Mouse (Mus musculus) heart, embryonic 10.5 days (tissue): Measurements from ENCODE around the gene Gm12166. TPM values are rescaled to one million over a fixed set of nuclear protein-coding genes. Genes with fewer than 3 reads are reported as not detected.

Experiments used
- microRNA-seq: library from miRNA; unstranded; fragments of <30 nt; microRNA quantifications from one replicate; pipeline ENCODE4, GENCODE M21; 2017
- polyA plus RNA-seq: library from polyadenylated mRNA; unstranded; fragments of >200 nt; fragmentation: Nextera tagmentation; extraction: Ambion mirVana; gene quantifications from 2 replicates; pipeline ENCODE4 v1.2.1, GENCODE M21; 2016

The Gm12166 gene
- polyA plus RNA-seq, 1 experiment from 2014 or later = 4.5 TPM

Small RNA genes lying within 50 kb of the gene (microRNA-seq; reads per million reads assigned to microRNA genes)
- not detected for gene Mir8100

Other genes starting within 250 kb of the Gm12166 start
- gene Clint1, start 200.3 kb downstream of the Gm12166 start, polyA plus RNA-seq = 69.6 and 80.0 TPM in 2 replicates
- gene Lsm11, start 107.4 kb downstream of the Gm12166 start, polyA plus RNA-seq = 7.6 and 8.5 TPM in 2 replicates
- gene Thg1l, start 96.8 kb downstream of the Gm12166 start, polyA plus RNA-seq = 9.0 and 9.9 TPM in 2 replicates
- 0.05 and 0.20 TPM in 2 replicates for gene Sox30, start 72.0 kb downstream of the Gm12166 start, polyA plus RNA-seq
- gene Adam19, start 3.7 kb upstream of the Gm12166 start, polyA plus RNA-seq = 24.2 and 32.9 TPM in 2 replicates
- gene Nipal4, start 114.2 kb upstream of the Gm12166 start, polyA plus RNA-seq = 7.8 and 15.7 TPM in 2 replicates
- 0.07 and 0.18 TPM in 2 replicates for gene Fndc9, start 183.2 kb upstream of the Gm12166 start, polyA plus RNA-seq